Mouse (Mus musculus) ES-E14 (cell line): Measurements from ENCODE around the gene Tekt5. TPM values are rescaled to one million over a fixed set of nuclear protein-coding genes. Genes with fewer than 3 reads are reported as not detected.

Source experiments
- DNase-seq: peaks from one replicate; pipeline ENCODE4 v3.0.0-alpha.2; 2013; ENCODE audit warnings: low read depth, low spot score
- H3K27ac ChIP-seq: 2 replicates; pipeline ENCODE4 v1.5.1; 2012; ENCODE audit warnings: low read depth, mild to moderate bottlenecking, low read length, moderate library complexity, mixed read lengths; ENCODE audit not compliant: poor library complexity, insufficient read depth, severe bottlenecking
- H3K36me3 ChIP-seq: 2 replicates; pipeline ENCODE4 v1.6.1; 2012; ENCODE audit warnings: mild to moderate bottlenecking, low read length, moderate library complexity, mixed read lengths; ENCODE audit not compliant: control insufficient read depth, poor library complexity, insufficient read depth, severe bottlenecking
- H3K4me1 ChIP-seq, 2 experiments: fragments of 150-350 bp in 1 of 2; sonication (generic) in 1 of 2; 2 replicates each; pipeline ENCODE4 v1.6.1; 2012; ENCODE audit warnings: low read length in 2 of 2, mild to moderate bottlenecking in 1 of 2, mixed read lengths in 1 of 2; ENCODE audit not compliant: control insufficient read depth in 2 of 2, insufficient read depth in 2 of 2, poor library complexity in 1 of 2
- H3K4me3 ChIP-seq, 2 experiments: fragments of 150-350 bp in 1 of 2; sonication (generic) in 1 of 2; 2 replicates each; pipeline ENCODE4 v1.5.1; 2012; ENCODE audit warnings: low read length in 2 of 2, low read depth in 1 of 2, mild to moderate bottlenecking in 1 of 2, mixed read lengths in 1 of 2; ENCODE audit not compliant: insufficient read depth in 1 of 2, poor library complexity in 1 of 2, severe bottlenecking in 1 of 2
- H3K9ac ChIP-seq: 2 replicates; pipeline ENCODE4 v1.6.1; 2012; ENCODE audit warnings: low read depth, mild to moderate bottlenecking, low read length, mixed read lengths; ENCODE audit not compliant: poor library complexity, insufficient read depth, severe bottlenecking
- H3K9me3 ChIP-seq: fragments of 150-350 bp; sonication (generic); 2 replicates; pipeline ENCODE4 v1.6.1; 2012; ENCODE audit warnings: low read depth, mild to moderate bottlenecking, low read length; ENCODE audit not compliant: control insufficient read depth, insufficient read depth
- CHD2 ChIP-seq: IDR thresholded peaks from 2 replicates; pipeline ENCODE4 v1.6.1; 2014; ENCODE audit warnings: mild to moderate bottlenecking, low read depth, low read length, inconsistent platforms
- HCFC1 ChIP-seq: IDR thresholded peaks from 2 replicates; pipeline ENCODE4 v1.6.1; 2012; ENCODE audit warnings: low read length, inconsistent platforms, borderline replicate concordance; ENCODE audit not compliant: insufficient read depth
- MAFK ChIP-seq: IDR thresholded peaks from 2 replicates; pipeline ENCODE4 v1.6.1; 2014; ENCODE audit warnings: mild to moderate bottlenecking, low read depth, low read length, inconsistent platforms; ENCODE audit not compliant: insufficient read depth
- ZC3H11A ChIP-seq: IDR thresholded peaks from 2 replicates; pipeline ENCODE4 v1.6.1; 2012; ENCODE audit warnings: low read depth, mild to moderate bottlenecking, inconsistent platforms, low read length, borderline replicate concordance
- ZNF384 ChIP-seq: IDR thresholded peaks from 2 replicates; pipeline ENCODE4 v1.6.1; 2012; ENCODE audit warnings: low read depth, low read length, inconsistent platforms
- in situ Hi-C, 2 experiments: fragments of 600-800 bp; cut with MboI; formaldehyde crosslinking; loops; one replicate each; pipeline ENCODE4 v1.15.1; 2025; ENCODE audit warnings: low sequenced_read_pairs in 2 of 2, inconsistent platforms in 1 of 2; ENCODE audit not compliant: unreplicated experiment in 2 of 2
- total RNA-seq: library from RNA; depleted of rRNA; stranded (reverse); fragments of 300-350 nt; gene quantifications from 2 replicates; pipeline ENCODE4 v1.2.3, GENCODE M21; 2012; rRNA removed

The Tekt5 gene
- total RNA-seq = 0.11 and 0.22 TPM in 2 replicates

DNA sequence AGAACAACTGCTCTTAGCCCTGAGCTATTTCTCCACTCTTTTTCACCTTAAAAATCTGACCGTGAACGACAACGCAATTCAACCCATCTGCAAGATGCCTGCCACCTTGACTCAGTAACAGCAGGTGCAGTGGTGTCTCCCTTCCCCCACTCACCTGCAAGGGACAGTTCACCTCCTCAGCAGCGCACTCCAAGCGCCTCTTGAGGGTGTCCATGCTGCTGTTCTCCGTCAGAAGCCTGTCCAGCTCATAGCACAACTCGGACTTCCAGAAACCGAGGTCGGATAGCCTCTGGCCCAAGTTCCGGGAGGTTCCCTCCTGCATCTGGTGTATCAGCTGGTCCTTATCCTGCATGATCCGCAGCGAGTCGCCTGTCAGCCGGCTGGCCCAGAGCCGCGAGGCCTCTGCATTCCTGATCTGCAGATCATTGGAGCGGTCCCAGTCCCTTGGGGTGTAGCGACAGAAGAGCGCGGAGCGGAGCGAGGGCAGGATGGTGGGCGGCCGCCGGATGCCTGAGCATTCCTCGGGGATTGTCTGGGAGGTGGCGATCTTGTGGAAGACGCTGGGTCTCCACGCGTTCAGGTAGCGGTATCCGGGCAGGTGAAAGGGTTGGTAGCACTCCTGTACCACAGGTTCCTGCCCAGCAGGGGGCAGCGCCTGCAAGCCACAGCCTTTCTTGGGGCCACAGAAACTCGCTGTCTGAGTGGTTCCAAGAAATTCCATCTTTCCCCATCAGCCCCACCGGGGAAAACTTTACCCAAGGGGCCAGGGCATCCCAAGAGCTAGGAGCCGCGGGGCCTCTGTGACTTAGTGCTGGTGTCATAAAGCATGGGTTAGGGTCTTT, at the start of gene Tekt5:
Gene Tekt5, minus strand, starts transcription at position 792 of the 842 bp plus-strand sequence.
- 0 out of 4 replicates have a peak, but pooled peaks cover 0 to 2% of the 10 kb centered on the region in 2 experiments for H3K4me1 ChIP-seq
- in situ Hi-C loops = loop anchor here (5.0 to 25.0 kb wide), 3 partner anchors 110 to 308 kb away; no protein-coding TSS in a partner anchor
- H3K4me3 ChIP-seq = peak within 1 kb of the TSS; percentile 32 to 44; a peak in 3 of 4 replicates
- H3K27ac ChIP-seq = no peak within 1 kb of the TSS
- peak; percentile 41 for DNase-seq
- H3K9ac ChIP-seq = peak within 1 kb of the TSS; percentile 25; the same call in 1 of the 2 replicates
- no peak for TF ChIP-seq CHD2
- TF ChIP-seq ZNF384 = no peak
- no peak for TF ChIP-seq ZC3H11A
- TF ChIP-seq HCFC1 = no peak
- no peak for TF ChIP-seq MAFK
- H3K36me3 ChIP-seq = no peaks in the 10 kb centered on the region
- no peaks in the 10 kb centered on the region for H3K9me3 ChIP-seq

DNA sequence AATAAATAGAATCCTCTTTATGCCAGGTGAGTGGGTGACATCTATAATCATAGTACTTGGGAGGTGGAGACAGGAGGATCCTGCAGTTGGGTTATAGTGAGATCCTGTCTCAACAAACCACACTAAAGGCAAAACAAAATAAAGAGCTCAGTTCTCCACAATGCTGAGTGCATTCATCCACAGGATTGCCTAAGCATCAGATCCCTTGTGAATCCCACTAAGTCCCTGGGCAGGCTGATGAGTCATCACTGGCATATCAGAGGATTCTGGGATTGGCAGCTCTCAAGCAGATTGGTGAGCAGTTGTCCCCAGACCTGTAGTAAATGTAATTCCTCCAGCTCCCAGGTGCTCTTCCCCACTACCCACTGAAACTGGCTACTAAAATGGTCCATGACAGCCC, 48.4 kb upstream of the Tekt5 start:
- no peaks in the 10 kb centered on the region for H3K36me3 ChIP-seq
- no peaks in the 10 kb centered on the region for H3K9me3 ChIP-seq
- H3K9ac ChIP-seq = no peak overlapping the region
- no peak overlapping the region for H3K4me3 ChIP-seq
- H3K4me1 ChIP-seq = peaks cover 0 to 14% of the 10 kb centered on the region in 2 experiments; a peak in 2 of 4 replicates
- TF ChIP-seq ZC3H11A (no peak), MAFK (no peak), HCFC1 (no peak), ZNF384 (no peak), CHD2 (no peak)
- no peak for DNase-seq
- H3K27ac ChIP-seq = no peak overlapping the region
- in situ Hi-C loops = no loop called here

DNA sequence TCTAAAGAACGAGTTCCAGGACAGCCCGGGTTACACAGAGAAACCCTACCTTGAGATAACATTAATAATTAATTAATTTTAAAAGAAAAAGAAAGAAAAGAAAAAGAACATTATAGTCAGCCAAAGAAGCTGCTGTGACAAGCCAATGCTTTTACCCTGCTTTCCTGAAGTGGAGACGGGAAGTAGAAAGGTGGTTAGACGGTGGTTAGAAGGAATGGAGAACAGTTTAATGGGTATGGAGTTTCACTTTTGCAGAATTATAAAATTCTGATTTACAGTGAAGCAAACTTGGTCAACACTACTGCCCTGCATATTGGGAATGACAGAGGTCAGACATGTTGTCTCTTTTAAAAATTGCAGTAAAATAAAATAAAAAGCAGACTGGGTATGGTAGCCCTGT, 46.5 kb upstream of the Tekt5 start:
- no peak overlapping the region for H3K4me3 ChIP-seq
- no peak overlapping the region for H3K27ac ChIP-seq
- no peaks in the 10 kb centered on the region for H3K36me3 ChIP-seq
- H3K9ac ChIP-seq = no peak overlapping the region
- TF ChIP-seq CHD2 = no peak
- no peak for TF ChIP-seq ZNF384
- no peak for TF ChIP-seq MAFK
- no peak for TF ChIP-seq HCFC1
- TF ChIP-seq ZC3H11A = no peak
- no peak for DNase-seq
- H3K9me3 ChIP-seq = no peaks in the 10 kb centered on the region
- in situ Hi-C loops = no loop called here
- H3K4me1 ChIP-seq = peaks cover 0 to 7% of the 10 kb centered on the region in 2 experiments; a peak in 2 of 4 replicates

DNA sequence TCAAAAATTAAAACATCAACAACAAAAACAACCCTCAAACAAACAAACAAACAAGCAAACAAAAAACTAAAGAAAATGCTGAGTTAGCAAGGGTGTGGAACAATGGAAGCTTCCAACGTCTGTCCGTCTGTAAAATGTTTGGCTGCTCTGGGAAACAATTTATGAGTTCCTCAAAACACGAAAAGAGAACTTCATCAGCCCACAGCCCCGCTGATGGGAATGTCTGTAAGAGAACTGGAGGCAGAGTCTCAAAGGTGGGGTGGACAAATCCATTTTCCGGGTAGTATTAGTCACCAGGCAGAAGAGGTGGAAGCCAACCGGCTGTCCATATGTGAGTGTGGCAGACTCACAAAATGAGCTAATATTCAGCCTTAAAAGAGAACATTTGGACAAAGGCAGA, 46.0 kb upstream of the Tekt5 start:
- no peak overlapping the region for H3K4me3 ChIP-seq
- TF ChIP-seq HCFC1 = no peak
- TF ChIP-seq ZNF384 = no peak
- 0 out of 2 replicates have a peak, but pooled peaks have one; percentile 49 for TF ChIP-seq MAFK
- no peak overlapping the region for H3K9ac ChIP-seq
- H3K36me3 ChIP-seq = no peaks in the 10 kb centered on the region
- in situ Hi-C loops = no loop called here
- no peak for DNase-seq
- peaks cover 0 to 3% of the 10 kb centered on the region in 2 experiments; a peak in 1 of 4 replicates for H3K4me1 ChIP-seq
- H3K9me3 ChIP-seq = no peaks in the 10 kb centered on the region
- no peak overlapping the region for H3K27ac ChIP-seq
